Mouse (Mus musculus): ENCODE measurements around the gene Serpina1e. TPM values are rescaled to one million over a fixed set of nuclear protein-coding genes. Genes with fewer than 3 reads are reported as not detected.
"Not testable (repeated sequence)": the region's sequence is repeated elsewhere in the genome, so short reads cannot be mapped to it uniquely, and the experiment has no call there.

Gene Serpina1e
- polyA plus RNA-seq, 1 experiment from 2014 or later: 1.4 TPM

GRCm38 (mm10) chr12:103962860-103963259, 4.1 kb upstream of the Serpina1e start:
- no peak for ATAC-seq (ENCODE audit: extremely low read depth, insufficient number of reproducible peaks, low FRiP score, low TSS enrichment)

GRCm38 (mm10) chr12:103962337-103962736, 3.6 kb upstream of the Serpina1e start:
- no peaks in the 10 kb centered on the region; the same call in 1 of the 2 replicates for H3K9me3 ChIP-seq
- H3K9ac ChIP-seq: no peak overlapping the region
- no peak overlapping the region for H3K4me3 ChIP-seq
- no peaks in the 10 kb centered on the region for H3K4me1 ChIP-seq
- no peaks in the 10 kb centered on the region for H3K27me3 ChIP-seq (replicated peaks)
- no peak for ATAC-seq (ENCODE audit: extremely low read depth, insufficient number of reproducible peaks, low FRiP score, low TSS enrichment)
- H3K4me2 ChIP-seq: no peak overlapping the region
- no peak overlapping the region for H3K27ac ChIP-seq (replicated peaks)
- no peaks in the 10 kb centered on the region for H3K36me3 ChIP-seq
- 79% methylated on average over 5 of the region's 5 CpGs for WGBS

More at GRCm38 (mm10) chr12:103962860-103963259, 4.1 kb upstream of the Serpina1e start:
- H3K9ac ChIP-seq: no peak overlapping the region
- no peaks in the 10 kb centered on the region for H3K4me1 ChIP-seq
- no peaks in the 10 kb centered on the region for H3K27me3 ChIP-seq (replicated peaks)
- WGBS: 70% methylated on average over 8 of the region's 8 CpGs
- no peak overlapping the region for H3K4me3 ChIP-seq
- no peaks in the 10 kb centered on the region; the same call in 1 of the 2 replicates for H3K9me3 ChIP-seq
- H3K36me3 ChIP-seq: no peaks in the 10 kb centered on the region
- no peak overlapping the region for H3K4me2 ChIP-seq
- no peak overlapping the region for H3K27ac ChIP-seq (replicated peaks)

GRCm38 (mm10) chr12:103961716-103962115, 2.9 kb upstream of the Serpina1e start:
- WGBS: 97% methylated on average over 1 of the region's 1 CpGs
- no peak for ATAC-seq (ENCODE audit: extremely low read depth, insufficient number of reproducible peaks, low FRiP score, low TSS enrichment)

GRCm38 (mm10) chr12:103956555-103956954, 2.2 kb downstream of the Serpina1e start:
- not testable (repeated sequence) for H3K9me3 ChIP-seq; H3K9ac ChIP-seq; ATAC-seq (ENCODE audit: extremely low read depth, insufficient number of reproducible peaks, low FRiP score, low TSS enrichment); H3K4me2 ChIP-seq; H3K27me3 ChIP-seq (replicated peaks); H3K36me3 ChIP-seq; H3K4me3 ChIP-seq; H3K4me1 ChIP-seq; H3K27ac ChIP-seq (replicated peaks)
- WGBS: 76% methylated on average over 2 of the region's 2 CpGs

More at GRCm38 (mm10) chr12:103961716-103962115, 2.9 kb upstream of the Serpina1e start:
- no peak overlapping the region for H3K27ac ChIP-seq (replicated peaks)
- H3K4me1 ChIP-seq: no peaks in the 10 kb centered on the region
- no peaks in the 10 kb centered on the region for H3K36me3 ChIP-seq
- no peak overlapping the region for H3K4me2 ChIP-seq
- H3K9ac ChIP-seq: no peak overlapping the region
- no peaks in the 10 kb centered on the region; the same call in 1 of the 2 replicates for H3K9me3 ChIP-seq
- no peak overlapping the region for H3K4me3 ChIP-seq
- H3K27me3 ChIP-seq (replicated peaks): no peaks in the 10 kb centered on the region

- H3K4me2 ChIP-seq; H3K4me1 ChIP-seq; H3K9me3 ChIP-seq; H3K27me3 ChIP-seq (replicated peaks); H3K4me3 ChIP-seq; ATAC-seq (ENCODE audit: extremely low read depth, insufficient number of reproducible peaks, low FRiP score, low TSS enrichment); H3K9ac ChIP-seq; H3K36me3 ChIP-seq; H3K27ac ChIP-seq (replicated peaks): not testable (repeated sequence)
- 65% methylated on average over 3 of the region's 3 CpGs for WGBS
Observed at GRCm38 (mm10) chr12:103952972-103953371, 5.8 kb downstream of the Serpina1e start.

DNA sequence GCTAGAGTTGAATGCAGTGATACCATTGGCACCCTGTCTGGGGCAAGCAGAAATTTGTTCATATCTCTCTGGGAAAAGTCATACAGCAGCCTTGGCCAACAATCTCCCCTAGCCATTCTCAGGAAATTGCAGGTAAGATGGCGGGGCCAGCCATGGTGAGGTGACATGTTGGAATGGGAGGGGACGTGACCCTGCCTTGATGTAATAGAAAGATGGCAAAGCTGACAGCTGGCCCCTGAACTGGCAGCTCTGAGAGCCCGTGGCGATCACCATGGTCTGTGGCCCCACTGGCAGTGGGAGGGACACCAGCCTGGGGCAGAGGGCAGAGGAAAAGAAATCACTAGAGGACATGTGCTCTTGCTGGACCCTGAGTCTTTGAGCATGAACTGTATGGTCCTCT, 12.5 kb downstream of the Serpina1e start:
- Histone ChIP-seq H3K27ac (replicated peaks) (no peak overlapping the region), H3K4me2 (no peak overlapping the region), H3K9me3 (peaks cover 21% of the 10 kb centered on the region), H3K4me1 (no peaks in the 10 kb centered on the region), H3K27me3 (replicated peaks) (no peaks in the 10 kb centered on the region), H3K9ac (no peak overlapping the region), H3K36me3 (no peaks in the 10 kb centered on the region), H3K4me3 (no peak overlapping the region)
- ATAC-seq (ENCODE audit: extremely low read depth, insufficient number of reproducible peaks, low FRiP score, low TSS enrichment): no peak
- 72% methylated on average over 4 of the region's 4 CpGs for WGBS

- not testable (repeated sequence) for H3K36me3 ChIP-seq; H3K4me3 ChIP-seq; ATAC-seq (ENCODE audit: extremely low read depth, insufficient number of reproducible peaks, low FRiP score, low TSS enrichment); H3K4me1 ChIP-seq; H3K27me3 ChIP-seq (replicated peaks); H3K4me2 ChIP-seq; H3K9me3 ChIP-seq; H3K27ac ChIP-seq (replicated peaks); H3K9ac ChIP-seq
- WGBS: 87% methylated on average over 12 of the region's 16 CpGs
Observed at GRCm38 (mm10) chr12:103909181-103909580, 49.6 kb downstream of the Serpina1e start.

DNA sequence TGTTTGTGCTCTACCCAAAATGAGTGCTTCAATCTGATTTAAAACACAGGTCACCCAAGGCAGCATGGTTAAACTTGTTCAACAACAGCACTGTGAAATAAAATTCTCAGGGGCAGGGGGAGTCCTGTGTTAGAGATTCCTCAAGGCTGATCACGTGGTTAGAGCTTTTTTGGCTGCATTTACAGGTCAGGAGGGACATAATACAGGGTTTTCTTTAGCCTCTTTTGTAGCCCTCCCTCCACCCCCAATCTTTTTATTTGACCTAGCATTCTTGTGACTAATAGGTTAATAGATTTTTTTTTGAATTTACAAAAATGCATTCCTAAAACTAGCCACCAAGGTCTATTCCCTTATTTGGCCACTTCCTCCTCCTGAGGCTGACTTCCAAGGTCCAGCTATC, 51.0 kb downstream of the Serpina1e start:
- H3K27ac ChIP-seq (replicated peaks); H3K4me1 ChIP-seq; ATAC-seq (ENCODE audit: extremely low read depth, insufficient number of reproducible peaks, low FRiP score, low TSS enrichment); H3K36me3 ChIP-seq; H3K4me2 ChIP-seq; H3K9ac ChIP-seq; H3K9me3 ChIP-seq; H3K4me3 ChIP-seq; H3K27me3 ChIP-seq (replicated peaks): not testable (repeated sequence)
- 19% methylated on average over 1 of the region's 1 CpGs for WGBS

DNA sequence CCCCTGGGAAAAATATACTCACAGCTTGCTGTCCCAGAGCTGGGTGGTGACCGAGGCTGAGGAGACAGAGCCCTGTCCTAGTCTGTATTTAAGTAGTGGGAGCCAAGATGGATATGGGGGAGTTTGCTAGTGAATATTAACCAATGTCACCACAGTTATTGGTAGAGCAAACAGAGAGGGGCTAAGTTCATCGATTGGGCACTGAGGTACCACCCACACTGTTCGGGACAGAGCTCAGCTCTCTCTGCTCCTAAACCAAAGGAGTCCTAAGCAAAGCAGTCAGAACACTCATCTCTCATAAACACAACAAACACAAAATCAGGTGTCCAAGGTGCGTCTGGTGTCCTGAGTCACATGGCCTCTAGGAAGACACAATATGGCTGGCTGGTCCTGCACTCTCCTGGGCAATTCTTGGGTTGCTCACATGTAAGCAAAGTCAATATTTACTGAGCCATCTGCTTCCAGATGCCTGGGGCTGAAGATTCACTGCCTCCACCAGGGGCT, 53.9 kb downstream of the Serpina1e start, which contains the start of gene Serpina1c:
Gene Serpina1c (minus strand): TSS at position 51 of the 504 bp plus-strand sequence.
- H3K9ac ChIP-seq; ATAC-seq (ENCODE audit: extremely low read depth, insufficient number of reproducible peaks, low FRiP score, low TSS enrichment); H3K27me3 ChIP-seq (replicated peaks); H3K4me2 ChIP-seq; H3K9me3 ChIP-seq; H3K4me3 ChIP-seq; H3K4me1 ChIP-seq; H3K27ac ChIP-seq (replicated peaks); H3K36me3 ChIP-seq: not testable (repeated sequence)
- 74% methylated on average over 4 of the region's 4 CpGs for WGBS

GRCm38 (mm10) chr12:103901929-103902328, 56.8 kb downstream of the Serpina1e start:
- not testable (repeated sequence) for H3K27ac ChIP-seq (replicated peaks); H3K27me3 ChIP-seq (replicated peaks)
- 81% methylated on average over 3 of the region's 3 CpGs for WGBS

More at GRCm38 (mm10) chr12:103901929-103902328, 56.8 kb downstream of the Serpina1e start:
- ATAC-seq (ENCODE audit: extremely low read depth, insufficient number of reproducible peaks, low FRiP score, low TSS enrichment); H3K9ac ChIP-seq; H3K4me3 ChIP-seq; H3K36me3 ChIP-seq; H3K4me2 ChIP-seq; H3K4me1 ChIP-seq; H3K9me3 ChIP-seq: not testable (repeated sequence)

Data from heart, embryonic 13.5 days (tissue).